Mouse (Mus musculus): ENCODE data around the gene Cdadc1. TPM values are rescaled to one million over a fixed set of nuclear protein-coding genes. Genes with fewer than 3 reads are reported as not detected.

The Cdadc1 gene
- polyA plus RNA-seq (2015; fragmentation: Nextera tagmentation; extraction: Ambion mirVana): 17.7 and 19.4 TPM in 2 replicates

DNA sequence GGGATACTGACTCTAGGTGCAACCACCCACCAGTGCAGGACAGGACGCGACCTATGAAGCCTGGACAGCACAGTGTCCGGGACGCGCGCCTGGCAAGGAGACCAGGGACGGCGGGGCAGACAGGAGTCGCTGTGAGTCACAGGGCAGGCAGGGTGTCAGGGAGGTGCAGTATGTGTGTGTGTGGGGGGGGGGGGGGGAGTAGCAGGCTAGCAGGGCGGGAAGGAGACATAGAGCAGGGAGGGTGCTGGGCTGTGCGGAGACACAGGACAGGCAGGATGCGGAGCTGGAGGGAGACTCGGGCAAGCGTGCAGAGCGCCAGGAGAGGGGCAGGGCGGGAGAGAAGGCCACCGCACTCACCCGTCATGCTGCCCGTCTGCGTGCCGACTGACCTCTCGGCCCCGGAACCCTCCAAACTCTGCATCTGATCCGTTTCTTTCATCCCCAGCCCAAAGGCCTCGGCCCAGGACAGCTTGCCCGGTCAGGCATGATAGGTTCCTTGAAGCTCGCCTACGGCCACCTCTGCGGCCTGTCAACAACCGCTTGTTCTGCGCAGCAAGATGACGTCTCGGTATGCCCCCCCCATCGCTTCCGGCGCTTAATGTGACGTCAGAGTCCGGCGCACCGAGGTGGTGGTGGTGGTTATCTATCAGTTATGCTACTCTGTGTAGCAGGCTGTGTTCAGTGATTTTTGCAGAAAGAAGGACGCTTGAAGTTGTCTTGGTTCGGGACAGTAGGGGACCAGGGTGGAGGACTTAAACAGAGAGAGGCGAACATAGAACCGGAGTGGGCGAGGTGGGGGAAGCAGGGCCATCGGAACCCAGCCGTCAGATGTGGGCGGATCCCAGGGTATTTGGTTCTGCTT lies at the start of gene Cdadc1:
TSS of gene Cdadc1 (minus strand) at position 562 of the 862 bp plus-strand sequence.
- WGBS (ENCODE audit: insufficient replicate concordance): under 1% methylated on average over 46 of the region's 48 CpGs
- no peaks in the 10 kb centered on the region for H3K27me3 ChIP-seq (ENCODE audit: insufficient read depth, low read length)

DNA sequence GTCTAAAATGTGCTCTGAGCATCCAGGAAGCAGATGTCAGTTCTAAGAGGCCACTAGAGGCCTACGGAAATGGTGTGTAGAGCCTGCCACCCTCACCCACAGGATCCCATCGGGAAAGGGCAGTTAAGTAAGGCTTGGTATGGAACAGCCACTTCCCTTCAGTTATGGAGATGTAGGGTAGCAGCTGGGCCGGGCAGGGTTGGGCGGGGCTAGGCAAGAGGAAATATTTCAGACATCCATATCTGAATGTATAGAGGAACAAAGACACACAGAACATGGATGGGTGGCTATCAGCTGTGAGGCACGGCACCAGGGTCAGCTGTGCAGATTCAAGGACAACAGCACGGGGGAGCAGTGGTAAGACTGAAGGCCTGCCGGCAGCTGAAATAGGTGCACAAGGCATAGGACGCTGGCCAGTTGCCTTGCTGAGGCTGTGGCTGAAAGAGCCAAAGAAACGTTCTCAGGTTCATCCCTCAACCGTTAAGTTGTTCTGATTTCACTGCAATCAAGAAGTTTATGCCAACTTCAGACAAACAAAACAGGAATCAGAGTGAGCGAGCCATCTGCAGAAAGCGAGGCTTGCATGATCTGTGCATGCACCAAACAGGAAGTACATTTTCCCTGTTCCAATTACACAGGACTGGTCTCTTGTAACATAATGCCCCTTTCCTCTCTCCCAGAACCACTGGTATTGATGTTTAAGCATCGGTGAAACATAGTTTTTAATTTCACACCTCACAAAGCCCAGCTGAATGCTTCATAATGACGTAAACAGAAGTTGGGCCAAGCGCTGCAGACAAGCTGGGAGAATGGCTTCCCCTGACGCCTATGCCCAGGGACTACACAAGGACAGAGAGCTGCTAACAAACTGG lies 49.3 kb upstream of the Cdadc1 start:
- Histone ChIP-seq H3K27ac (ENCODE audit: low read depth) (no peak overlapping the region), H3K4me3 (ENCODE audit: low read depth, low read length) (no peak overlapping the region), H3K4me1 (ENCODE audit: insufficient read depth) (peaks cover 13% of the 10 kb centered on the region), H3K9me3 (ENCODE audit: low read length) (no peaks in the 10 kb centered on the region), H3K27me3 (ENCODE audit: insufficient read depth, low read length) (no peaks in the 10 kb centered on the region), H3K9ac (replicated peaks) (no peak overlapping the region), H3K36me3 (replicated peaks; ENCODE audit: insufficient read depth, low read length) (no peaks in the 10 kb centered on the region), H3K4me2 (ENCODE audit: low read depth, low read length) (no peak overlapping the region)
- no peak for ATAC-seq
- WGBS (ENCODE audit: insufficient replicate concordance): 54% methylated on average over 16 of the region's 16 CpGs
- no peak for DNase-seq
- no peak for TF ChIP-seq EP300 (IDR thresholded peaks at IDR 0.05; ENCODE audit: low read depth)
- TF ChIP-seq CTCF (IDR thresholded peaks at IDR 0.05; ENCODE audit: low read depth): 0 out of 2 replicates have a peak, but pooled peaks have one; percentile 20

More for the DNA sequence above, at the start of gene Cdadc1:
- Histone ChIP-seq H3K9me3 (ENCODE audit: low read length) (no peaks in the 10 kb centered on the region), H3K9ac (replicated peaks) (peak within 1 kb of the TSS; percentile 79), H3K4me3 (ENCODE audit: low read depth, low read length) (peak within 1 kb of the TSS; percentile 79), H3K36me3 (replicated peaks; ENCODE audit: insufficient read depth, low read length) (peaks cover 3% of the 10 kb centered on the region), H3K27ac (ENCODE audit: low read depth) (peak within 1 kb of the TSS; percentile 86), H3K4me1 (ENCODE audit: insufficient read depth) (peaks cover 7% of the 10 kb centered on the region; the same call in 1 of the 2 replicates), H3K4me2 (ENCODE audit: low read depth, low read length) (peak within 1 kb of the TSS; percentile 86)
- DNase-seq (peak; percentile 97), ATAC-seq (peak; percentile 96)
- TF ChIP-seq EP300 (IDR thresholded peaks at IDR 0.05; ENCODE audit: low read depth) (no peak), CTCF (IDR thresholded peaks at IDR 0.05; ENCODE audit: low read depth) (peak; percentile 59)

DNA sequence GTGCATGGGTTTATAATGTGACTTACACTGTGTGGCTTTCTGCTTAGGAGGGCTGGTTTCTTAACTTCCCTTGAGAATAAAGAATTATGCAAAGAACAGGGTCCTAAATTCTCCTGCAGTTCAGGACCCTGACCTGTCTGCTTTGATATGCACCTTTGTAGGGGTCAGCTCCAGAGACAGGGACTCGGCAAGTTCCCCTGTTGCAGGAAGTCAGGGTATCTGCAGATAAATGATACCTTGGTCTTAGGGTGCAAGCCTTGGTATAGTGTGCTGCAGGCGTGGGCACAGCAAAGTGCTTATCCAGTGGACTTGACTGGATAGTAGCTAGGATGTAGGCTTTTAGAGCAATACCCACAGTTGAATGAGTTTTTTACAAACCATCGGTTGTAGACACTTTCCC lies 47.1 kb upstream of the Cdadc1 start:
- Histone ChIP-seq H3K4me2 (ENCODE audit: low read depth, low read length) (no peak overlapping the region), H3K27me3 (ENCODE audit: insufficient read depth, low read length) (no peaks in the 10 kb centered on the region), H3K9ac (replicated peaks) (no peak overlapping the region), H3K4me1 (ENCODE audit: insufficient read depth) (peaks cover 13% of the 10 kb centered on the region), H3K9me3 (ENCODE audit: low read length) (no peaks in the 10 kb centered on the region), H3K27ac (ENCODE audit: low read depth) (no peak overlapping the region), H3K36me3 (replicated peaks; ENCODE audit: insufficient read depth, low read length) (no peaks in the 10 kb centered on the region), H3K4me3 (ENCODE audit: low read depth, low read length) (no peak overlapping the region)
- TF ChIP-seq EP300 (IDR thresholded peaks at IDR 0.05; ENCODE audit: low read depth) (no peak), CTCF (IDR thresholded peaks at IDR 0.05; ENCODE audit: low read depth) (no peak)
- ATAC-seq (no peak), DNase-seq (no peak)
- WGBS (ENCODE audit: insufficient replicate concordance): 50% methylated on average over 3 of the region's 3 CpGs

DNA sequence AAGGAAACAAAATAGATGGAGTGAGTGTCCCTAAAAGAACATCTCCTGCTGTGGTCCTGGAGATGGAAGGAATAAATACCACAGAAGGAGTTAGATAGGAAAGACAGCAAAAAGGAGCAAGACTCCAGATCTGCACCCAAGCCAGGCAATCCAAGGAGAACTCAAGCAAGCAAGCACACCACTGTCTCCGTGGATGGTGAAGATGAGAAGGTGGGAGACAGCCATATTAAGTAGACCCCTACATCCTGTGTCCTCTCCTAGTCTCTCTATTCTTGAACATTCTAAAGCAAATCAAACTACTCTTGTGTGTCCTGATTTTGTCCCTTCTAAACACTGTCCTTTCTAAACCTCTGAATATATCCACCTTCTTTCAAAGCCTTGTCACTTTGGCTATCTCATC lies 46.4 kb upstream of the Cdadc1 start:
- TF ChIP-seq EP300 (IDR thresholded peaks at IDR 0.05; ENCODE audit: low read depth) (no peak), CTCF (IDR thresholded peaks at IDR 0.05; ENCODE audit: low read depth) (no peak)
- no peak overlapping the region for H3K4me3 ChIP-seq (ENCODE audit: low read depth, low read length)

DNA sequence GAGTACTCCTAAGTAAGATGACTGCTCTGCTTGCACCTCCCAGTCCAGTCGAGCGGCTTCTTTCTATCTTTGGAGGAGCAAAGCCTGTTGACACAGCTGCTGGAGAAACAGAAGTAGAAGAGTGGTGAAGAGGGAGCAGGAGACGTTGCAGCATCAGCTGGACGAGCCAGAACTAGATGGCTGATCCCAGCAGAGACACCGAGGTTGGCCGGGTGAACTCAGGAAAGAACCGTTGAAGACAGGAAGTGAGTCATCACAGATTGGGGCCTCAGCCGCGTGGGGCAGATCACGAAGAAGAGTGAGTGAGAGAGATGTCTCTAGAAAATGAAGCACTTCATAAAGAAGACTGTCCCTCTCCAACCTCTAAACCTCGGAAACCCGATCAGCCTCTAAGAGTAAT lies 45.8 kb upstream of the Cdadc1 start:
- 20% methylated on average over 12 of the region's 12 CpGs for WGBS (ENCODE audit: insufficient replicate concordance)

More for the DNA sequence above, 46.4 kb upstream of the Cdadc1 start:
- H3K27me3 ChIP-seq (ENCODE audit: insufficient read depth, low read length): no peaks in the 10 kb centered on the region
- H3K4me1 ChIP-seq (ENCODE audit: insufficient read depth): peaks cover 13% of the 10 kb centered on the region
- H3K27ac ChIP-seq (ENCODE audit: low read depth): no peak overlapping the region
- no peak overlapping the region for H3K4me2 ChIP-seq (ENCODE audit: low read depth, low read length)
- no peak for ATAC-seq
- no peak overlapping the region for H3K9ac ChIP-seq (replicated peaks)
- no peaks in the 10 kb centered on the region for H3K9me3 ChIP-seq (ENCODE audit: low read length)
- no peak for DNase-seq
- H3K36me3 ChIP-seq (replicated peaks; ENCODE audit: insufficient read depth, low read length): no peaks in the 10 kb centered on the region
- 55% methylated on average over 1 of the region's 1 CpGs for WGBS (ENCODE audit: insufficient replicate concordance)

DNA sequence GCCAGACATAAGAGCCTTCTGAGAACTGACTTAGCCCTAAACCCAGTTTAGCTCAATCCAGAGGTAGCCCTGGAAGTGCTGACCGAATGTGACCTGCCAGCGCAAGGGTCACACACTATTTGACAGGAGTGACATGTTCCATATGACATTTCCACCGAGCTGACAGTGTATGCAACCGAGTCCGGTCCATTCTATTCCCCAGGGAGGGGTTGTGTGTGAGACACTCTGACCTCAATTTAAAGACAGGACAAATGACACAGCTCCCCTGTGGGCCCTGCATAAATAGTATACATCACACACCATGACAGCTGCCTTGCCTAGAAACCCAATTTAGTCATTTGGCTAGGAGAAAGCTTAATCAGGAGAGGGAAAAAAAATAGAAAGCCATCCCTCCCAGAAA lies 44.1 kb upstream of the Cdadc1 start:
- TF ChIP-seq EP300 (IDR thresholded peaks at IDR 0.05; ENCODE audit: low read depth): no peak
- no peak for TF ChIP-seq CTCF (IDR thresholded peaks at IDR 0.05; ENCODE audit: low read depth)
- WGBS (ENCODE audit: insufficient replicate concordance): 51% methylated on average over 5 of the region's 5 CpGs
- Histone ChIP-seq H3K9me3 (ENCODE audit: low read length) (no peaks in the 10 kb centered on the region), H3K4me2 (ENCODE audit: low read depth, low read length) (no peak overlapping the region), H3K36me3 (replicated peaks; ENCODE audit: insufficient read depth, low read length) (no peaks in the 10 kb centered on the region), H3K27me3 (ENCODE audit: insufficient read depth, low read length) (no peaks in the 10 kb centered on the region), H3K4me1 (ENCODE audit: insufficient read depth) (peaks cover 9% of the 10 kb centered on the region), H3K9ac (replicated peaks) (no peak overlapping the region), H3K4me3 (ENCODE audit: low read depth, low read length) (no peak overlapping the region), H3K27ac (ENCODE audit: low read depth) (no peak overlapping the region)
- ATAC-seq: no peak
- DNase-seq: no peak

More for the DNA sequence above, 45.8 kb upstream of the Cdadc1 start:
- TF ChIP-seq CTCF (IDR thresholded peaks at IDR 0.05; ENCODE audit: low read depth) (no peak), EP300 (IDR thresholded peaks at IDR 0.05; ENCODE audit: low read depth) (no peak)
- DNase-seq (peak; percentile 25), ATAC-seq (no peak)
- Histone ChIP-seq H3K27me3 (ENCODE audit: insufficient read depth, low read length) (no peaks in the 10 kb centered on the region), H3K27ac (ENCODE audit: low read depth) (no peak overlapping the region), H3K4me3 (ENCODE audit: low read depth, low read length) (no peak overlapping the region), H3K9ac (replicated peaks) (no peak overlapping the region), H3K36me3 (replicated peaks; ENCODE audit: insufficient read depth, low read length) (no peaks in the 10 kb centered on the region), H3K4me2 (ENCODE audit: low read depth, low read length) (no peak overlapping the region), H3K9me3 (ENCODE audit: low read length) (no peaks in the 10 kb centered on the region), H3K4me1 (ENCODE audit: insufficient read depth) (peaks cover 13% of the 10 kb centered on the region)

Measured in liver, postnatal 0 days (tissue).